9 mouse cellular contexts compared by ENCODE assay signal in genomic region chr9:43339614-43340020, GRCm38 (mm10). TPM values are rescaled to one million over a fixed set of nuclear protein-coding genes. Genes with fewer than 3 reads are reported as not detected.
DNase-seq lines count a peak whose midpoint lies in the region; ATAC-seq and TF ChIP-seq lines count a peak whose summit lies in the region.
"Had no signal": no experiment of that assay in that cellular context is flagged by ENCODE, and none has a peak within 500 bp of the region (broad histone marks: within the 10 kb centered on the region; RNA-seq: fewer than 3 reads in every experiment).

No protein-coding gene starts in this region.

- TF ChIP-seq CTCF in left cerebral cortex, adult 2 months (IDR thresholded peaks at IDR 0.05) = peak; percentile 79
- TF ChIP-seq CTCF in spleen, adult 2 months (IDR thresholded peaks at IDR 0.05; ENCODE audit: extremely low read depth, insufficient read depth, insufficient read length, insufficient replicate concordance) = peak; percentile 62; the same call in 1 of the 2 replicates

- H3K4me1 ChIP-seq in forebrain, embryonic 13.5 days = peaks cover 17% of the 10 kb centered on the region
- H3K4me1 ChIP-seq in hindbrain, embryonic 15.5 days (replicated peaks) = peaks cover 2% of the 10 kb centered on the region; the same call in 1 of the 2 replicates
- H3K4me1 ChIP-seq in midbrain, embryonic 12.5 days = peaks cover 17% of the 10 kb centered on the region
- no peaks in the 10 kb centered on the region for H3K4me1 ChIP-seq in spleen, adult 2 months (ENCODE audit: control insufficient read depth, insufficient read depth, insufficient read length)
- H3K4me1 ChIP-seq: megakaryocyte, embryonic 14.5 days had no signal

- intact Hi-C loops in left cerebral cortex, adult 2 months (cut with DNase I) = loop anchor here (1.0 to 5.0 kb wide), 5 partner anchors 152 to 633 kb away; partner anchors contain the start of gene Nectin1

- TF ChIP-seq POLR2A in spleen, adult 2 months (IDR thresholded peaks at IDR 0.05; ENCODE audit: low read depth, low read length) = no peak

- ATAC-seq in forebrain, embryonic 13.5 days = peak; percentile 73
- peak; percentile 74; the same call in 1 of the 2 replicates for ATAC-seq in hindbrain, embryonic 15.5 days (ENCODE audit: low FRiP score, low read depth)
- ATAC-seq in midbrain, embryonic 12.5 days (ENCODE audit: low FRiP score, low read depth) = 0 out of 2 replicates have a peak, but pooled peaks have one; percentile 56

- peaks cover 3% of the 10 kb centered on the region for H3K27me3 ChIP-seq in forebrain, embryonic 13.5 days
- H3K27me3 ChIP-seq in hindbrain, embryonic 15.5 days = no peaks in the 10 kb centered on the region
- 0 out of 2 replicates have a peak, but pooled peaks cover 3% of the 10 kb centered on the region for H3K27me3 ChIP-seq in midbrain, embryonic 12.5 days
- no peaks in the 10 kb centered on the region for H3K27me3 ChIP-seq in spleen, adult 2 months (ENCODE audit: control insufficient read depth, insufficient read depth, low read length)

- 0% methylated on average over 2 of the region's 2 CpGs for WGBS in forebrain, embryonic 13.5 days
- 2% methylated on average over 2 of the region's 2 CpGs for WGBS in hindbrain, embryonic 15.5 days
- WGBS in midbrain, embryonic 12.5 days = 0% methylated on average over 2 of the region's 2 CpGs
- WGBS in spleen, adult 2 months = 0% methylated on average over 2 of the region's 2 CpGs

- no peak overlapping the region for H3K9ac ChIP-seq in forebrain, embryonic 13.5 days
- H3K9ac ChIP-seq in hindbrain, embryonic 15.5 days = no peak overlapping the region
- no peak overlapping the region for H3K9ac ChIP-seq in midbrain, embryonic 12.5 days (replicated peaks)

- no peak overlapping the region for H3K27ac ChIP-seq in forebrain, embryonic 13.5 days
- no peak overlapping the region for H3K27ac ChIP-seq in hindbrain, embryonic 15.5 days (replicated peaks)
- no peak overlapping the region for H3K27ac ChIP-seq in left cerebral cortex, adult 2 months
- H3K27ac ChIP-seq in midbrain, embryonic 12.5 days (replicated peaks) = no peak overlapping the region
- no peak overlapping the region for H3K27ac ChIP-seq in spleen, adult 2 months (ENCODE audit: insufficient read depth, low read length)

- H3K9me3 ChIP-seq in forebrain, embryonic 13.5 days (replicated peaks) = no peaks in the 10 kb centered on the region
- no peaks in the 10 kb centered on the region for H3K9me3 ChIP-seq in hindbrain, embryonic 15.5 days
- no peaks in the 10 kb centered on the region for H3K9me3 ChIP-seq in midbrain, embryonic 12.5 days
- H3K9me3 ChIP-seq: megakaryocyte, embryonic 14.5 days had no signal

- H3K36me3 ChIP-seq in forebrain, embryonic 13.5 days (ENCODE audit: poor library complexity, severe bottlenecking) = no peaks in the 10 kb centered on the region
- no peaks in the 10 kb centered on the region for H3K36me3 ChIP-seq in hindbrain, embryonic 15.5 days
- no peaks in the 10 kb centered on the region for H3K36me3 ChIP-seq in midbrain, embryonic 12.5 days
- no peaks in the 10 kb centered on the region for H3K36me3 ChIP-seq in spleen, adult 2 months (ENCODE audit: control insufficient read depth, insufficient read depth, low read length)

- no peak overlapping the region for H3K4me3 ChIP-seq in forebrain, embryonic 13.5 days
- no peak overlapping the region for H3K4me3 ChIP-seq in hindbrain, embryonic 15.5 days
- no peak overlapping the region for H3K4me3 ChIP-seq in left cerebral cortex, adult 2 months
- H3K4me3 ChIP-seq in midbrain, embryonic 12.5 days = no peak overlapping the region
- no peak overlapping the region for H3K4me3 ChIP-seq in spleen, adult 2 months (ENCODE audit: extremely low read depth, insufficient read depth, insufficient read length)
- H3K4me3 ChIP-seq: megakaryocyte, embryonic 14.5 days had no signal

- DNase-seq in gastrocnemius, adult 18-20 months (ENCODE audit: low spot score) = peak; percentile 72
- no peak for DNase-seq in gastrocnemius, postnatal 25 days
- peak; percentile 23 for DNase-seq in c-Kit-positive CD71-positive TER-119-negative erythroid progenitor cells, embryonic 14.5 days (ENCODE audit: low read depth)
- DNase-seq in left cerebral cortex, adult 2 months (ENCODE audit: extremely low spot score in 1 of 2, low spot score in 2 of 2) = peak; percentile 75 to 82
- peak; percentile 3 to 33 for DNase-seq in spleen, adult 2 months (ENCODE audit: low read depth in 1 of 2, low spot score in 2 of 2)

- no peak overlapping the region for H3K4me2 ChIP-seq in forebrain, embryonic 13.5 days
- no peak overlapping the region for H3K4me2 ChIP-seq in hindbrain, embryonic 15.5 days
- H3K4me2 ChIP-seq in midbrain, embryonic 12.5 days (replicated peaks) = no peak overlapping the region

RNA-seq across cellular contexts. Expression of gene Trim29, which starts 29.0 kb away (rescaled TPM):
- not detected for total RNA-seq in gastrocnemius, adult 18-20 months (2021)
- total RNA-seq in gastrocnemius, postnatal 25 days (2021) = not detected
- polyA plus RNA-seq in forebrain, embryonic 13.5 days (2015; fragmentation: Nextera tagmentation; extraction: Ambion mirVana) = 0.13 TPM in 1 of 2 replicates, not detected in the other
- polyA plus RNA-seq in hindbrain, embryonic 15.5 days (2015; fragmentation: Nextera tagmentation; extraction: Ambion mirVana) = not detected in 2 replicates
- total RNA-seq in left cerebral cortex, adult 2 months (2021) = not detected
- 0.69 and 1.6 TPM in 2 replicates for polyA plus RNA-seq in midbrain, embryonic 12.5 days (2016; fragmentation: Nextera tagmentation; extraction: Ambion mirVana)
- 0.06 TPM in 1 of 2 replicates, not detected in the other for polyA plus RNA-seq in spleen, adult 2 months (2012; rRNA removed)
